Mouse (Mus musculus): ENCODE measurements around the gene Nrp1.

The Nrp1 gene

DNA sequence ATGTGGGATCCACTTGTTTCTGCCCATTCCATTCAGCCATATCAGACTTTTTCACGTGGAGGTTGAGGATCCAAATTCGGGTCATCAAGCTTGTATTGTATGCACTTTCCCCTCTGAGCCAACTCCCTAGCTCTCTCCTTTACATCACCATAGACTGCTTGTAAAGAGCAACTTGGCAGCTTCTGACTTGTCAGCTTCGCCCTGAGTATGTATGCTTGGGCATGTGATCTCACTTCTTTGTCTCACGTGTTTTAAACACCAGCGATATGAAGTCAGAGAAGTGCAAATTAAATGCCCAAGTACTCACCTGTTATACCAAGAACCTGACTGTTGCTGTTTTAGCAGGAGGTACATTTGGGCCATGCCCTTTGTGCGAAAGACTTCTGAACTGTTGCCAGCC is 12.6 kb downstream of the Nrp1 start:
- no peak for DNase-seq (ENCODE audit: low spot score)

DNA sequence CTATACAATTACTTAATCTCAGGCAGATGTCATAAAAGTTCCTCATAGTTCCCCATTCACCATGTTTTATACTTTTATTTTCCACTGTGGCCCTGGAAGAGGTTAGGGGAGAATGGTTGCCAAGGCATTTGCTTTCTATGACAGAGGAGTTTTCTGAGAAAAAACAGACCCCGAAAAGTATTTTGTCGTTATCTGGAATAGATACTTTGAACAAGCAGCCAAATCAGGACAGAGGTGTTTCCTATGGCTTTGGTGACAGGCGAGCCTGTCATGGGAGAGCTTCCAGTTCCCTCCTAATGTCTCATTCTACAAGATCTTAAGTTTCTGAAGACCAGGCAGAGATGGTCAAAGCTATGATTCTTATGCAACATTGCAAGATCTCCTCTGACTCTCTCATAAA is 13.4 kb downstream of the Nrp1 start:
- DNase-seq (ENCODE audit: low spot score): no peak

DNA sequence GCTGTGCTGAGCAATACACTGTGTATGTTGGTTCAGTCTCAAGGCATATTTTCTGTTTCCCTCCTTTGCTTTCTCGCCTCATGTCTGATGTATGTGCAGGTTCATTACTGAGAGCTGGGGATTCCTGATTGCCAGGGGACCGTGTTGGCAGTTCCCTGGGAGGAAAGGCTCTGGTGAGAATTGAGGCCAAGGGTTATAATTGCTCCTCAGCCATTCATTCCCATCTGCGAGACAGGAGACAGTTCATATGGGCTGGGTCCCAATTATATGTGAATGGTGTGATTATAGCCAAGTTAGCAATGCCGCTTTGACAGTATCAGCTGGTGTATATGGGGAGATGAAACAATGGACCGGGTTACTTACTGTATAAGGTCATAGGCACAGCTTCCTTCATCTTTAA is 14.3 kb downstream of the Nrp1 start:
- DNase-seq (ENCODE audit: low spot score): no peak

DNA sequence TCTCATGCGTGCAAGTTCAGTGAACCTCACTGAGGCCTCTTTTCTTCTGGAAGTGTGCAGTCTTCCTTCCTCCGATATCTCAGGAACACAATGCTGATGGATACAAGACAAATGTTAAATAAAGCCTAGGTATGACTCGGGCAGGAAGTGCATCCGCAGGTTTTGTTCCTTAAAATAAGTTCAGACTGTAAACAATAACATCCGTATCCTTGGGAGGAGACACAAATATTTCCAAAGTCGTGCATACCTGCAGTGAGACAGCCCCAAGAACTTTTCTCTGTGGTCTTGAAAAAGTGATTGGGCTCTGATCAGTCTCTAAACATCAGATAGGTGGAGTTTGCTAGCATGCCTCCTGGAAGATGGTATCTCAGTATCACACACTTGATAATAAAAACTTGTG is 15.0 kb downstream of the Nrp1 start:
- DNase-seq (ENCODE audit: low spot score): no peak

DNA sequence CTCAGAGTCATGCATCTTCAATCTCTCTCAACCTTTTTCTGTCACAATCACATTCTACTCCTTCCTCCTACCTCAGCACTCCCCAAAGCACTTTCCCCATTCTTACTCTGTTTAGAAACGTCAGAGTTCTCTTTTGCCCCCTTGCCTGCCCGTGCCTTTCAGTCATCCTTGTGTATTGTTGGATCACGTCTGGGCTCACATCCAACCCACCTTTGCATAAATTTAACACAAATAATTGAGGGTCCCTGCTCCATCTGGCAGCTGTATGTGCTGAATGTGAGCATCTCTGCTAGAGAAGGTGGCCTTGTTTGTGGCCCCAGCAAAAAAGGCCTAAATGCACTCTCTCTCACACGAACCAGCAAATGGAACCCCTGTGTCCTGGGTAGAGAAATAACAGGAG is 16.9 kb downstream of the Nrp1 start:
- no peak for DNase-seq (ENCODE audit: low spot score)

DNA sequence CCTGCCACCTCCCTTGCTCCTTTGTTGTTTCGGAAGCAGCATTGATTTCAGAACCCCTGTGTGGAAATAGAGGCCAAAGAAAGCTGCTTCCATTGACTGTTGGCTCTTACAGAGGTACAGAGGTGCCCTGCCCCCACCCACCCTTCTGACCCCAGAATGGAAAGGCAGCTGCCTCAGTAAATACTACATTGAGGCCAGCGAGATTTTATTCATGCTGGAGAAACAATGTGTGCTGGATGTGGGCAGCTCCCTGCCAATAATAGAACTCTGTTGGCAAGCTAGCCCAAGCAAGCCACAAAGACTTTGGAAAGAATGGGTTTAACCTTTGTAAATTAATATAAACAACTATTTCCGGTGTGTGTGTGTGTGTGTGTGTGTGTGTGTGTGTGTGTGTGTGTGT is 24.8 kb downstream of the Nrp1 start:
- no peak for DNase-seq (ENCODE audit: low spot score)

DNA sequence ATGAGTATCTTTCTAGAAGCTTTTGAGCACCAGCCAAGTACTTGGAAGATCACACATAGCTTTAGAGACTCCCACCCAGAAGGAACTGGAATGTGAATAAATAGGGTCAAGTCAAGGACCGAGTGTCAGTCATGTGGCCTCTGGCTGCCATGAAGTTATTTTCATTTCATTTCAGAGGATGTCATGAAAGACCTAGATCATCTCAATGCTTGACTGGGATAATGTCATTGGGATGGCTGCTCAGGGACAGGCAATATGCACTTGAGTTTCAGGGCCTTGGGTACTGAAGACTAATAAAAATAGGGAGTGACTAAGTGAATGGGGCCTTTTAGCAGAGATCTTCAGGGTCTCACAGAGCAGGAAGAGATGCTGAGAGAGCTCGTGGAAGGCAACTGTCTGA is 26.0 kb downstream of the Nrp1 start:
- DNase-seq (ENCODE audit: low spot score): no peak

DNA sequence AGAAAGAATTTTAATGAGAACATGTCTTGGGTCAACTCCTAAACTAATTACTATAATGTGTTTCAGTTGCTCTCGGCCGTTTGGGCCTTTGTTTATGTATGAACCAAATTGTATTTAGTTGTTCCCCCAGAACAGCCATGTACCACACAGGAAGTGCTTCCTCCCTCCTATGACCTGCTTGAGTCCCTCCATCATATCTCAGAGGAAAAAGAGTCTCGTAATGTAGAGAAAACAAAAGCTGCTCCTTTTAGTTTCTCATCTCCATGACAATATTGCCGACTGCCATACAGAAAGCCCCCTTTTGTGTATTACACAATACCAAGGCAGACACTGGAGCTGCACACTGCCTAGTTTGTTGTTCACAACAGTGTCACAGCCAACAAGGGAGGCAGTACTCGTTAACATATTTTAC is 26.5 kb downstream of the Nrp1 start:
- DNase-seq (ENCODE audit: low spot score): no peak

DNA sequence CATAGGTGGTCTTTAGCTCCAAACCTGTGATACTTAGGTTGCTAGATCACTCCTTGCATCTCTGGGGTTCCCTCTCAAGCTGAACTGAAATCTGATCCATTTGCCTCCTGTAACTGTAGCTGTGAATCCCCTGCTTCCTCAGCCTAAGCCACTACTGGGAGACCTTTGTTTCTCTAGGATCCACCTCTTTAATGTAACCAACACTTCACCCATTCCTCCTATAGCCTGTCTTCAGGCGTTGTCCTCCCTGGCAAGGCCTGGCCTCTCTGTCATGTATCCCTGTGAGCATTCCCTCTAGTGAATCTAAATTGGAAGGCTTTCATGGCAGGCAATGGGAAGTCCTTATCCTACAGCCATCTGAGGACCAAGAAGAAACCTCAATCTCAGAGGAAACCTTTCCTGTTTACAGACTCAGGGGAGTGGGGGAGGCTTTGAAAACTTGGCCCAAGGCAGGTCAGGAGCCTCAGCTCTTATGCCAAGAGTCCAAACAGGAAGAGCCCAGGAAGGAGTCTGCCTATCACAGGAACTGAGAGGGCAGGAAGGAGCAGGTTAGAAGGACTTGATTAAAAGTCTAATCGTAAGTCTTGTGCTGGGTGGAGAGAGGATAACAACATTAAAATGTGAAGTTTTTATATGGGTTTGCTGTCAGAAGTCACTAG is 28.7 kb downstream of the Nrp1 start:
- DNase-seq (ENCODE audit: low spot score): no peak

DNA sequence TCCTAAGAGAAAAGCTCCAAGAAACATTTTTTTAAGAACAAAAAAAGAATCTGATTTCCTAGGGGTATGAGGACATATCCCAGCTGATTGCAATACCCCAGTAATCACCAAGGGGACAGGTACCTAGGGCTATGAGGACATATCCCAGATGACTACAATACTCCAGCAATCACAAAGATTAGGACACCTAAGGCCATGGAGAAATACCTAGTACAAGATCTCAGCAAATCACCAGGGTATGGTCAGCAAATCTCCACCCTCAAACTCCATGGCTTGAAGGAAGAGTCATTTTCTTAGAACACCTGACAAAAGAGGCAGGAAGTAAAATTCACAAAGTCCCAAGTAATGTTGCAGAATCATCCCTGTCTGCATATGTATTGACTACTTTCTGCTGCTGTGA is 32.4 kb downstream of the Nrp1 start:
- no peak for DNase-seq (ENCODE audit: low spot score)

DNA sequence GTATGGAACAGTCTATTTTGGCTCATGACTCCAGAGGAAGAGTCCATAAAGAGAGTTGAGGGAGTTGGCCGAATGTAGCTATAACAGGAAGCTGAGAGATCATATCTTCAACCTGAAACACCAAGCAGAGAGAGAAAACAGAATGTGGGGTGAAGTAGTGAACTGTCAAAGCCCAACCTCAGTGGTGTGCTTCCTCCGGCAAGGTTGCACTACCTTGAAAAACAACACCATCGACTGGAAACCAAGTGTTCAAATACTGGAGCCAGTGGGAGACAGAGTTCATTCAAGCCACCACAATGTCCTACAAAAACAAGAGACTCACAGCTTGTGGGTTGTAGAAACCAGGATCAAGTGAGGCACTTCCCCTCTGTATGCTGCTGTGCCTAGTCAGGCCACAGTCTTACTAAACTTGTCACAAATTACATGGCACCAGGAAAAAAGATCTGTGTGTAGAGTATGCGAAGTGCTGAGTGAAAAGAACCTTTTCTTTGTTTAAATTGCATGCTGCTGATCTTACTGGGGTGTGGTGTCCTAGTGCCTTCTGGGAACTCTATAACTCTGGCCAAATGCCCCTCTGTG is 32.9 kb downstream of the Nrp1 start:
- no peak for DNase-seq (ENCODE audit: low spot score)

DNA sequence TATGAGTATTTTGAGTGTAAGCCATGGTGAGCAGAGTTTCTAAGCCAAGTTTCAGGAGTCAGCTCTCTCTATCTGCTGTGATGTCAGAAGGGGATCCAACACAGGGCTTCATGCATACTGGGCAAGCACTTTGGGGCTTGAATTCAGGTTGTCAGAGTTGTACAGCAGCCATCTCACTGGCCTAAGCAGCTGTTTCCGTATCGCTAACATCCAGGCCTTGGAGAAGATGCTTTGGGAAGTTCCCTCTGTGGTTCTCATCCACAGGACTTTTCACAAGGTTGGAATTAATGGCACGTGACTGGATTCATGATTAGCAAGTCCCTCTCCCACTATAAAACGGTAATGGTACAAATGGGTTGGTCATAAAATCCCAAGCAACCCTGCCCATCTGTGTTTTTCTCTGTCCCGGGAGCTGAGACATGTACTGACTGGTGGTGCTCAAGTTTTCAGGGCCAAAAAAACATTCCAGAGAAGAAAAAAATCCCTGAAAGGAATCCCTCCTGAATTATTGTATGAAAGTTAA is 36.3 kb downstream of the Nrp1 start:
- DNase-seq (ENCODE audit: low spot score): no peak

DNA sequence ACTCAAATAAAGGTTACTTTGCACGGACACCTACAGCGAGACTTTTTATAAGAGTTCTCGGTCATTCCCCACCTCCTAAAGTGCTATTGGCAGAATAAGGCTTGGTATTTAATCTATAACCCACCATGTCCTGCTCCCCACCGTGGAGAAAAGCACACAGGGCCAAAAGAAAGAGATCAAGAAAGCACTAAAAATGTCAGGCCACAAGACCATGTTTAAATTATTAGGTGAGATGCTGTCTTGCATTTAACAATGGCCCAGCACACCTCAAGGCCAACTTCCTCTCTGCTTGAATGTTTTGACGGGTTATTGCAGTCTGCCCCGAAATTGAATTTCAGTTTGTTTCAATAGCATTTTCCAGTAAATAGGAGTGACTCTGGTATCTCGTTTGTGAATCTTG is 38.6 kb downstream of the Nrp1 start:
- DNase-seq (ENCODE audit: low spot score): no peak

DNA sequence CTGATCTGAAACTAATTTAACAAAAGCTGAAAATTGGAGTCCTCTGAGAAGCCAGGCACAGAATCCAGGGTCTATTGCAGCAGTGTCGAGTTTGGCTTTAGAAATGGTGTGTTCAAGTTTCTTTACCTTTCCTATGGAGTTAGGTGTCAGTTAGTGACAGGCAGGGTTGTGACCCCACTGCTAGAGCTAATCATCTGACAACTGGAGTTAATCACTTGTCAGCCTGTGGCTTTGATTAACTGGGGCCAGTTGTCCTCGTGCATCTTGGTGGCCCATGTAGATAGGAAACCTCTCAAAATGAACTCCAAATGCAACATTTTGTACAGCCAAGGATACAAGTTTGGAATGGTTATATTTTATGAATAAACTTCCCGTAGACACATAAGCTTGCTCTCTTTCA is 39.0 kb downstream of the Nrp1 start:
- DNase-seq (ENCODE audit: low spot score): no peak

DNA sequence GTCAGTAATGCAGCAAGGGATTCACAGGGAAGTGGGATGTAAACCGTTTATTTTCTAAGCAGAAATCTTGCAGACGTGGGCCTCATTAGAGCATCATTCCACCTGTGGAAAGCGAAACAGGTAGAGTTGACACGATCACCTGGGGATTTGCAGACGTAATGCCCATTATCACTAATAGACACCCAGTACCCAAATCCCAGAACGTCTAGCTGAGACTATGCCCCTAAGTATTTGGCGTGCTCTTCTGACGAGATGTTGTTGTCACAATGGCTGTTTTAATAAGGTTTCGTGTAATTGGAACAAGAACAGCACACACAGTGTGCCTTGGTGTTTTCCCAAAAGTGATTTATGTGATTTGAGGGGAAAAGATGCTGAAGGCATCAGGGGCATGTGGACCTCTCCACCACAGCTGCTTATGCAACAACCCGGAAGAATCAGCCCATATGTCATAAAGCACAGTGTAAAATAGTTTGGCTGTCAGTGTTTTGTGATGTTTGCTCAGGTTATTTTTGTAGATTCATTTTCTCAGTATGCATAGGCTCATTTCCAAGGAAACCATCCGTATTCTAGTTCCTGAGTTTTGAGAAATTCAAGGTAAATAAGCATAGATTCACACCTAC is 40.2 kb downstream of the Nrp1 start:
- no peak for DNase-seq (ENCODE audit: low spot score)

DNA sequence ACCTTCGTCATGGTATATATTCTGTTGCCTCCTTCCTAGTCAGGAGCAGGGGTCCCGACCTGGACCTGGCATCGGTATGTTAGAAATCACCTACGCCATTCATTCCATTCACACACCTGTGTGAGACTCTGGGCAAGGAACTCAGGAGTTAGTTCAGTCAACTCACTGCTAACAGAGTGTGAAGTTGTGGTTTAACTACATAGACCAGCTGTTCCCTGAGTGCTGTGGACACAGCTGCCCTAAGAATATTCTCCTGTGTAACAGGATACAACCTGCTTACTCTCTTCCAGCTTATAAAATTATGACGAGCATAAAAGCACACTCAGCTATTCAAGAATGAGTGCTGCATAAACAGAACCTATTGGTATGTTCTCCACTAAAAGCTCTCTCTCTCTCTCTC is 41.9 kb downstream of the Nrp1 start:
- DNase-seq (ENCODE audit: low spot score): no peak

DNA sequence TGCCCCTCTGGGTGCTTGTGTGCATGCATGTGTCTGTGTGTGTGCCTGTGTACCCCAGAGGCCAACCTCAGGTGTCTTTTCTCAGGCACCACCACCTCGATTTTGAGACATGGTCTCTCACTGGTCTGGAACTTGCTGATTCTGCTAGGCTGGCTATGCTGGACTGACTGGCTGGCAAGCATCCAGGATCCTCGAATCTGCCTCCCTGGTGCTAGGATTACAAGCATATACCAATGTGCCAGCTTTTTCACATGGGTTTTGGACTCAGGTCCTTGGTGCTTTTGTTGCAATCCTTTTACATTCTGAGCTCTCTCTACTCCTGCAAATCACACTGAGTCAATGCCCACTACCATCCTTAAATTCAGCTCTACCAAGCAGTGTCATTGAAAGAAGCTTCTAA is 46.5 kb downstream of the Nrp1 start:
- DNase-seq (ENCODE audit: low spot score): no peak

DNA sequence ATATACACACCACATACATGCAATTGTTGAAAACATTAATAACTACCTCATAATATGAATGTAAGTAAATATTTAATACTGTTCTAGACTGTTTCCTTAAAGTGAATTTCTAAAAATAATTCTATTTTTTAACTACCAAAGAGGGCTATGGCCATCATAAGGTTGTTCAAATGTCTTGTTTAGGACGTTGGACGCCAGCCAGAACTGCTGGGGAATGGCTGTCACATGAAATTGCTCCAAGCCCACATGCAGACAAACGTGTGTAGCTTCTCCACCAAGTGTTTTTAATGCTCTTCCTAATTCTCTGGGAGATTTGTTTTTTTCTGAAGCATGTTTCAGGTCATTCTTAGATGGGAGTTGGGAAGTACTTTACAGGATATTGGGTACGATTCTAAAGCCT is 55.0 kb downstream of the Nrp1 start:
- no peak for DNase-seq (ENCODE audit: low spot score)

DNA sequence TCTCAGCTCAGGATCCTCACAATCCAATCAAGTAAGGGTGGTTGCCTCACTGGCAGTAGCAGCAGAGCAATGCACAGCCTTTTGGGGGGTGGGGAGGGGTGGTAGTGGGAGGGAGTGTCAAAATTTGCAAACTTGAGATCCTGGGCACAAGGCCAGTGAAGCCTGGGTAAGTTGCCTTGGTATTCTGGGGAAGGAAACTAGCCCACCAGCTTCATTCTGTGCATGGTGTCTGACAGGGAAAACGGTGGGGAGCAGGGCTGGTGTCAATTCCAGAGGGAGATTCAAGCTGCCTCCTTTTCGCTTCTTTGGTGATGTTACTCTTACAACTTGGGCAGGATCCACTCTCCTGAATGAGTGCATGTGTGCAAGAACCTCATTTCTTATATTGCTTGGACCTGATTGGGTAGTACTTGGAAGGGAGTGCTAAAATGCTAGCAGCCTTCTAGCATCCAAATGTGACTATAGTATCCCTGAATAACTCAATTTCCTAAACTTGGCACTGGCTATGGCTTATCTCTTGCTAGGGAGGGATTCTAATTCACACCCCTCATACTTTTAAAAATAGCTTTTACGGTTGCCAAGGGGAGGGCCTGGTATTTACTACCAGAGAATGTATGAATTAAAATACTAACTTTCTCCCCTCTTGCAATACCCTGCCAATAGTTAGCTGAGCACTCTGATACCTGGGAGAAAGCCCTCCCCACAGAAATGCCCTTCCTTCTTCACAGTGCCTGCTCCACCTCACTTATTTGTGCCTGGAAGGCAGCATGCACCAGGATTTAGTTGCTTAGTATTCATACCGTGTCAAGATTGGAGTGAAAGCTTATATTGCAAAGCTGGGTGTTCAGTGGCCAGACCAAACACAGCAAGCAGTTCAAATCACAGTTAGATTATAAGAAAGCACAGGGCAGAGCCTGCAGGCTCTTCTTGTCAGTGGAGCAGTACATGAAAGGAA is 57.6 kb downstream of the Nrp1 start:
- no peak for DNase-seq (ENCODE audit: low spot score)

DNA sequence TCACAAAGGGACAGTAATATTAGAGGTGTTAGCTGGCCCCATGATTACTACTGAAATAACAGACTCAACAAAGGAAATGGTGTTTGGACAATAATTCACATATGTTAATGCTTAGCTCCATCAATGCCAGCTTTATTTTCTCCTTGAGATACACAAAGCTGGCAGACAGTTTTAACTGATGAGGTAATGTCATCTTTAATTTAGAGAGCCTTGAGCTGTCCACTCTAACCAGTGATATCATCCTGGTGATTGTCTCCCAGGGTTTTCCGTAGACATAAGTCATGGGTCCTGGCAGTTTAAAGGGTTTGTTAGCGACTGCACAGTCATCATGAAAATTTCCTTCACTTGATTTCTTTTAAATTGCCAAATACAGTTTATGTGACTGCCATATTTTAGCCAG is 58.5 kb downstream of the Nrp1 start:
- no peak for DNase-seq (ENCODE audit: low spot score)

DNA sequence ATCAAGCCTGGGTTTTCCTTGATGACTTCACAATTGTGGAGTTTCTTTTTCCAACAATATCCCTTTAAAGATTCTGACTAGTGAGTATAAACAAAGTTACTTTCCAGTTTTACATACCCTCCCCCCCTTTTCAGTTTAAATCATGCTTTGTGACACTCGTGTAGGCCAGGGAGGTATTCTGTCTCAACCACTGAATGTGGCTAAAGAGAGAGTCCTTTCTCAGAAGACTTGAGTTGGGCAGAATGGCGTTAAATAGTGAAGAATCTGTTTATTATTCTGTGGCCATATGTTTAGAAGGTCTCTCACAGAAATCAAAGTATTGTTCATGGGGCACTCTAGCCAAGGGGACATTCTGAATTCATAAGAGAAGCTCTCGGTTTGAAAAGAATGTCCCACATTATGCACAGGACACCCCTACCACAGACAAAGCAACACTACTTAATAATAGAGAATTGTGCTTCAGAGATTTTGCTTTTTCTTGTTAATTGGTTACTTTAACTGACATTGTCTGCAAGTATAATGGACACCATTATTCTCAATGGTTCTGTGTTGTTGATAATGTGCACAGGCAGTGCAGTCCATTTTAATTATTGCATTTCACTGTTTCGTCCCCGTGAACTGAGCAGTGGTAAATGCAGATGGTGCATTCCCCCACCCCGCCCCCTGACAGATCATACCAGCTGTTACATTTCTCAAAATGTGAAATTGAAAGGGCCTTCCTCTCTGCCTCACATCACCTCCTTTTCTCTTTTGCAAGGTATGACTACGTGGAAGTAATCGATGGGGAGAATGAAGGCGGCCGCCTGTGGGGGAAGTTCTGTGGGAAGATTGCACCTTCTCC is 59.8 kb downstream of the Nrp1 start:
- DNase-seq (ENCODE audit: low spot score): no peak

DNA sequence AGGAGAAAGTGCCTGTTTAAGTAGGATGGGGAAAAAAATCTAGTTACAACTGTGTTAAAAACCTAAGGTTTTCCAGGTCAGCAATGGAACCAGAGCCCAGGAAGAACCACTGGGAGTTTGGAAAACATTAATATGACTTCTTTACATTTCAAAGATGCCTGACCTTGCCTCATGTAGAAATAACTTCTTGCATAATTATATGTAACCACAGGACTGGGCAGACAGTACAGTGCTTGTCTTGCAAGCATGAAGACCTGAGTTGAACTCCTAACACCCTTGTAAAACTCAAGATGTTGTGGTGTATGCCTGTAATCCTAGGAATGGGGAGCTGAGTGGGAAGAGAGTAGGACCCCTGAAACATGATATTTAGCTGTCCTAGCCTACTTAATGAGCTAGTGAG is 61.6 kb downstream of the Nrp1 start:
- no peak for DNase-seq (ENCODE audit: low spot score)
